Mouse (Mus musculus): Measurements from ENCODE around the gene Dnajc6. TPM values are rescaled to one million over a fixed set of nuclear protein-coding genes. Genes with fewer than 3 reads are reported as not detected.

Gene Dnajc6
- polyA plus RNA-seq, 1 experiment = 1.8 TPM

DNA sequence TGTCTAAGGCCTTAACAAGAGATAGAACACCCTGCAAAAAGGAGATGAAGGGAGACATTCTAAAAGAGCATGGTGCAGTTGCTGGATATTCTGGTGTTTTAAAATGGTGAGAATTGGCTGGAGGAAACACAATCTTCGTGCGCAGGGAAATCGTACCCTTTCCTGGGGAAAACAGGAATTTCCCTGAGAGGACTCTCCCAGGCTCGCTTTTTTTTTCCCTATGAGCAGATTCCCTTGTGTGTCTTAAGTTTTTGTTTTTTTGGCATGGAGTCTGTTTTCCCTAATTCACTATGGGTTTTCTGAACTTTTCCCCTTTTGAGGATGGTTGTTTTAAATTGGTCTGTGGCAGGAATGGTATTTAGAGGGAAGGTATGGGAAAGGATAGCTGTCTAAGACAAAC, 192.8 kb downstream of the Dnajc6 start:
- no peak for DNase-seq (ENCODE audit: low read depth)

GRCm38 (mm10) chr4:101689645-101690044, 193.2 kb downstream of the Dnajc6 start:
- no peak for DNase-seq (ENCODE audit: low read depth)

Other genes with a start within 250 kb of the Dnajc6 start
- 45.6 and 49.4 TPM in 2 replicates for gene Jak1, start 231.4 kb upstream of the Dnajc6 start, polyA plus RNA-seq (2012; rRNA removed)
- 11.0 and 12.8 TPM in 2 replicates for gene Ak4, start 77.4 kb upstream of the Dnajc6 start, polyA plus RNA-seq (2012; rRNA removed)
- 81.5 and 83.5 TPM in 2 replicates for gene Leprot, start 151.1 kb downstream of the Dnajc6 start, polyA plus RNA-seq (2012; rRNA removed)
- 1.7 and 2.2 TPM in 2 replicates for gene Lepr, start 220.8 kb downstream of the Dnajc6 start, polyA plus RNA-seq (2012; rRNA removed)

All from gonadal fat pad, adult 2 months (tissue).